Mouse (Mus musculus) thymus, postnatal 4 days (tissue): ENCODE data around the gene Med26.
A peak's percentile ranks its signal among the peaks of the same experiment; 100 is the strongest.

Experiments
- DNase-seq: peaks from one replicate; pipeline ENCODE4 v3.0.0; 2021

The Med26 gene

GRCm38 (mm10) chr8:72547802-72548643 is at the start of gene Med26:
TSS of gene Med26 (minus strand) at chr8:72548270.
- DNase-seq: peak; percentile 94

- DNase-seq: peak; percentile 59
These were observed 42.1 kb upstream of the Med26 start for GRCm38 (mm10) chr8:72590198-72590597.

GRCm38 (mm10) chr8:72589286-72589685 is 41.2 kb upstream of the Med26 start:
- DNase-seq: no peak

- no peak for DNase-seq
These were observed 40.8 kb upstream of the Med26 start for GRCm38 (mm10) chr8:72588865-72589264.

- DNase-seq: no peak
These were observed 39.7 kb upstream of the Med26 start for GRCm38 (mm10) chr8:72587806-72588205.

- DNase-seq: no peak
These were observed 36.3 kb upstream of the Med26 start for GRCm38 (mm10) chr8:72584390-72584789.

GRCm38 (mm10) chr8:72583056-72583771 is 35.1 kb upstream of the Med26 start:
- DNase-seq: peak; percentile 38

- no peak for DNase-seq
These were observed 31.3 kb upstream of the Med26 start for GRCm38 (mm10) chr8:72579374-72579773.

- no peak for DNase-seq
These were observed 29.9 kb upstream of the Med26 start for GRCm38 (mm10) chr8:72577941-72578340.

GRCm38 (mm10) chr8:72577266-72577665 is 29.2 kb upstream of the Med26 start:
- DNase-seq: no peak

GRCm38 (mm10) chr8:72575915-72576314 is 27.8 kb upstream of the Med26 start:
- no peak for DNase-seq

- no peak for DNase-seq
These were observed 25.4 kb upstream of the Med26 start for GRCm38 (mm10) chr8:72573450-72573849.

GRCm38 (mm10) chr8:72572507-72572906 is 24.4 kb upstream of the Med26 start:
- DNase-seq: peak; percentile 14

GRCm38 (mm10) chr8:72571611-72572473 is 23.8 kb upstream of the Med26 start, which contains the start of gene Tmem38a:
TSS of gene Tmem38a (plus strand) at chr8:72572055.
- peak; percentile 87 for DNase-seq

- DNase-seq: peak; percentile 97
These were observed 22.9 kb upstream of the Med26 start, which contains the start of gene Smim7 for GRCm38 (mm10) chr8:72570633-72571610. TSS of gene Smim7 (minus strand) at chr8:72571088.

GRCm38 (mm10) chr8:72565970-72566369 is 17.9 kb upstream of the Med26 start:
- no peak for DNase-seq

GRCm38 (mm10) chr8:72561111-72561689 is 13.1 kb upstream of the Med26 start:
- no peak for DNase-seq

- no peak for DNase-seq
These were observed 7.7 kb upstream of the Med26 start for GRCm38 (mm10) chr8:72555770-72556169.

- no peak for DNase-seq
These were observed 1.3 kb upstream of the Med26 start for GRCm38 (mm10) chr8:72549314-72549892.

- no peak for DNase-seq
These were observed 709 bp upstream of the Med26 start for GRCm38 (mm10) chr8:72548644-72549313.
